Mouse (Mus musculus): ENCODE data around the gene Ptprt.
"Not testable (repeated sequence)": the region's sequence is repeated elsewhere in the genome, so short reads cannot be mapped to it uniquely, and the experiment has no call there.

The Ptprt gene

GRCm38 (mm10) chr2:162217896-162218295, 443.1 kb downstream of the Ptprt start:
- DNase-seq (ENCODE audit: low spot score in 2 of 2) = no peak

- DNase-seq (ENCODE audit: low spot score in 2 of 2) = no peak
Measured at GRCm38 (mm10) chr2:162212397-162212796, 448.6 kb downstream of the Ptprt start.

GRCm38 (mm10) chr2:162210564-162210963, 450.4 kb downstream of the Ptprt start:
- no peak for DNase-seq (ENCODE audit: low spot score in 2 of 2)

- DNase-seq (ENCODE audit: low spot score in 2 of 2) = no peak
Measured at GRCm38 (mm10) chr2:162197316-162197715, 463.6 kb downstream of the Ptprt start.

GRCm38 (mm10) chr2:162182621-162183475, 478.1 kb downstream of the Ptprt start:
- peak in 1 of 2 experiments; percentile 52 for DNase-seq (ENCODE audit: low spot score in 2 of 2)

- DNase-seq (ENCODE audit: low spot score in 2 of 2) = no peak
Measured at GRCm38 (mm10) chr2:162181826-162182225, 479.1 kb downstream of the Ptprt start.

GRCm38 (mm10) chr2:162172529-162172928, 488.4 kb downstream of the Ptprt start:
- DNase-seq (ENCODE audit: low spot score in 2 of 2) = no peak

GRCm38 (mm10) chr2:162141845-162142411, 519.0 kb downstream of the Ptprt start:
- DNase-seq (ENCODE audit: low spot score in 2 of 2) = peak in 1 of 2 experiments; percentile 25

GRCm38 (mm10) chr2:162136176-162136575, 524.8 kb downstream of the Ptprt start:
- DNase-seq (ENCODE audit: low spot score in 2 of 2) = not testable (repeated sequence)

GRCm38 (mm10) chr2:162131607-162132304, 529.2 kb downstream of the Ptprt start:
- DNase-seq (ENCODE audit: low spot score in 2 of 2) = no peak

GRCm38 (mm10) chr2:162129896-162130295, 531.1 kb downstream of the Ptprt start:
- DNase-seq (ENCODE audit: low spot score in 2 of 2) = no peak

GRCm38 (mm10) chr2:162118041-162118440, 542.9 kb downstream of the Ptprt start:
- DNase-seq (ENCODE audit: low spot score in 2 of 2) = peak in 1 of 2 experiments; percentile 12

- peak; percentile 65 to 68 for DNase-seq (ENCODE audit: low spot score in 2 of 2)
Measured at GRCm38 (mm10) chr2:162082391-162082790, 578.6 kb downstream of the Ptprt start.

- no peak for DNase-seq (ENCODE audit: low spot score in 2 of 2)
Measured at GRCm38 (mm10) chr2:162080717-162081398, 580.1 kb downstream of the Ptprt start.

- peak; percentile 20 to 30 for DNase-seq (ENCODE audit: low spot score in 2 of 2)
Measured at GRCm38 (mm10) chr2:162078571-162079280, 582.2 kb downstream of the Ptprt start.

GRCm38 (mm10) chr2:162052816-162053215, 608.1 kb downstream of the Ptprt start:
- DNase-seq (ENCODE audit: low spot score in 2 of 2) = no peak

GRCm38 (mm10) chr2:162050198-162050597, 610.7 kb downstream of the Ptprt start:
- no peak for DNase-seq (ENCODE audit: low spot score in 2 of 2)

GRCm38 (mm10) chr2:162035615-162036014, 625.3 kb downstream of the Ptprt start:
- DNase-seq (ENCODE audit: low spot score in 2 of 2) = no peak

- DNase-seq (ENCODE audit: low spot score in 2 of 2) = no peak
Measured at GRCm38 (mm10) chr2:162031636-162032035, 629.3 kb downstream of the Ptprt start.

GRCm38 (mm10) chr2:162001016-162001415, 659.9 kb downstream of the Ptprt start:
- DNase-seq (ENCODE audit: low spot score in 2 of 2) = no peak

- no peak for DNase-seq (ENCODE audit: low spot score in 2 of 2)
Measured at GRCm38 (mm10) chr2:161982311-161982710, 678.6 kb downstream of the Ptprt start.

All from left cerebral cortex, adult 9 months (tissue).